Mouse (Mus musculus) lung, postnatal 14 days (tissue): Measurements from ENCODE around the gene Arpc3.
"Not testable (repeated sequence)": the region's sequence is repeated elsewhere in the genome, so short reads cannot be mapped to it uniquely, and the experiment has no call there.

Experiments used
- DNase-seq: peaks from one replicate; pipeline ENCODE4 v3.0.0; 2021

Gene Arpc3

DNA sequence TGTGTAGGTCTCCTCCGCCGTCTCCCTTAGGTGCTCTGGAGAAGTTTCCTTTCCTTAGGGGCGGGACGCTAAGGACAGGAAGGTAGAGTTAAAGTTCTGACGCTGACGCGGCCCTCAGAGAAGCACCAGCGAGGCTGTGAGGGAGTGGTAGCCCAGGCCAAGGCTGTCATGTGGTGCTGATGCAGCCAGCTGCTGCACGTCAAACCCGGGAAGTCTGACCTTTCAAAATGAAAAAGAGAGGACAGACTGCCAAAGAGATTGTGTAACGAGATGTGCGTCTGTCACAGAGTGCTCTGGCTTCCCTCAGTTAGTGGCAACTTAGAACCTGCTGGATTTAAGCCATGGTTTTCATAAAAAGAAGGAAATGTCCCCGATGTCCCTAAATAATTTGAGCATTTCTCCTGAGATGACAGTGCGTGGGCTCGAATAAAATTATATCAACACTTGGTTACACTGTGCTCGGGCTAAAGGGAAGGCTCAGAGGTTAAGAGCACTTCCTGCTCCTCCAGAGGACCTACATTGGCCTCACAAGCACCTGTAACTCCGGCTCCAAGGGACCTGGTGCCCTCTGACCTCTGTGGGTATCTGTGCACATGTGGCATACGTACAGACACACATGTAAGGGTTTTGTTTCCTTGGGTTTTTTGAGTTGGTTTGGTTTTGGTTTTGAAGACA, 9.1 kb downstream of the Arpc3 start:
- peak; percentile 64 for DNase-seq

DNA sequence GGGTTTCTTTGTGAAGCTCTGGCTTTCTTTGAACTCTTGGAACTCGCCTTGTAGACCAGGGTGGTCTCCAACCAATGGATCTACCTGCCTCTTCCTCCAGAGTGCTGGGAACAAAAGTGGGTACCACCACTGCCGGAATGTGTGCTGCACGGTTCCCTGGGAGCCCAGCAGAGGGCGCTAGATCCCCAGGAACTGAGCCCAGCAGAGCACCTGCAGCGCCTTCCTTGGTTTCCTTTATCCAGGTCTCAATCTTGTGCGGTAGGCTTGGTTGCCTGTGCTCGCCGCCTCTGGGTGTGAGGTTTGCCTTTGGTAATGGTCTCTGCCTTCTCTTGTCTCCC, 9.6 kb downstream of the Arpc3 start:
- peak; percentile 80 for DNase-seq

DNA sequence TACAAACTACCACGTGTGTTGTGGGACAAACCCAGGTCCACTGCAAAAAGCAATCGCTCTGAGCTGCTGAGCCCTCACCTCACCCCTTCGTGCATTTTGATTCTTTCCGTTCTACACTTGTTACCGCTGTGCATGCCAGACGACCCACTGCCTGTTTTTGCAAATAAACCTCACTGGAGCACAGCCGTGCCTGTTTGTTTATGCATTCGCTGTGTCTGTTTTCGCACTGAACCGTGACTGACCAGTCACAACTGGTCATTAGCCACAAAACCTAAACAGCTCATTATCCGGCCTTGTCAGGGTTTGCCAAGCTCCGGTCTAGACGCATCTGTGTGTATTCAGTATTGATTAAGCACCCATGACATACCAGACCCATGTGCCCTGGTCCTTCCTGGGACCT, 10.5 kb downstream of the Arpc3 start:
- DNase-seq, result no peak

GRCm38 (mm10) chr5:122402772-122403171, 11.1 kb downstream of the Arpc3 start:
- DNase-seq, result peak; percentile 34

- no peak for DNase-seq
Measured at GRCm38 (mm10) chr5:122403362-122403761, 11.7 kb downstream of the Arpc3 start.

- no peak for DNase-seq
Measured at GRCm38 (mm10) chr5:122405537-122405936, 13.9 kb downstream of the Arpc3 start.

- DNase-seq, result no peak
Measured at GRCm38 (mm10) chr5:122409692-122410645, 18.3 kb downstream of the Arpc3 start.

- no peak for DNase-seq
Measured at GRCm38 (mm10) chr5:122411892-122412291, 20.2 kb downstream of the Arpc3 start.

- peak; percentile 52 for DNase-seq
Measured at GRCm38 (mm10) chr5:122412826-122413225, 21.1 kb downstream of the Arpc3 start.

DNA sequence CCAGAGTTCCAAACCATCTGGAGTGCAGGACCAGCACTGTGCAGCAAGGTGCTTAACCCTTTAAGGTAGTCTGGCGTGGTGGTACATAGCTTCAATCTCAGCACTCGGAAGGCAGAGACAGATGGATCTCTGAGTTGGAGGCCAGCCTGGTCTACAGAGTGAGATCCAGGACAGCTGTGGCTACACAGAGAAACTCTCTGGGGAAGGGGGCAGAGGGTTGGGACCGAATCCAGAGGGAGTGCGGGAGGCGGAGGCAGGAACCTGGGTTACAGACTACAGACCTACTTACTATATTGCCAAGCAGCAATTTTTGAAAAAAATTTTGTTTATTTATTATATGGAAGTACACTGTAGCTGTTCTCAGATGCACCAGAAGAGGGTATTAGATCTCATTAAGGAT, 22.7 kb downstream of the Arpc3 start:
- no peak for DNase-seq

GRCm38 (mm10) chr5:122415465-122415864, 23.8 kb downstream of the Arpc3 start:
- DNase-seq, result no peak

DNA sequence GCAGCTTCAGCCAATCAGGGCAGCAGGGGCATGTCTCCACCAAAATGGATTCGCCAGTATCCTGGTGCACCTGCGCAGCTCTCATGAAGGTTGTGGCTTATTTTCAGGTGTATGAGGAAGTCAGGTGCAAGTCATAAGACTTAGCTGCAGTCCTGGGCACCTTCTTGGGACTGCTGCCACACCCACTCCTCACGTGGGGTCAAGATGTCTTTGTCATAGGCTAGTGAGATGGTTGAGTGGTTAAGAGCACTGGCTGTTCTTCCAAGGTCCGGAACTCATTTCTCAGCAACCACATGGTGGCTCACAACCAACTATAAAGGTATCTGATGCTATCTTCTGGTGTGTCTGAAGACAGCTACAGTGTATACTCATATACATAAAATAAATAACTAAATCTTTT, 29.0 kb downstream of the Arpc3 start:
- DNase-seq, result not testable (repeated sequence)

- DNase-seq, result no peak
Measured at GRCm38 (mm10) chr5:122421271-122422068, 29.8 kb downstream of the Arpc3 start, which contains the start of gene Anapc7. Gene Anapc7 (plus strand): TSS chr5:122421693.

DNA sequence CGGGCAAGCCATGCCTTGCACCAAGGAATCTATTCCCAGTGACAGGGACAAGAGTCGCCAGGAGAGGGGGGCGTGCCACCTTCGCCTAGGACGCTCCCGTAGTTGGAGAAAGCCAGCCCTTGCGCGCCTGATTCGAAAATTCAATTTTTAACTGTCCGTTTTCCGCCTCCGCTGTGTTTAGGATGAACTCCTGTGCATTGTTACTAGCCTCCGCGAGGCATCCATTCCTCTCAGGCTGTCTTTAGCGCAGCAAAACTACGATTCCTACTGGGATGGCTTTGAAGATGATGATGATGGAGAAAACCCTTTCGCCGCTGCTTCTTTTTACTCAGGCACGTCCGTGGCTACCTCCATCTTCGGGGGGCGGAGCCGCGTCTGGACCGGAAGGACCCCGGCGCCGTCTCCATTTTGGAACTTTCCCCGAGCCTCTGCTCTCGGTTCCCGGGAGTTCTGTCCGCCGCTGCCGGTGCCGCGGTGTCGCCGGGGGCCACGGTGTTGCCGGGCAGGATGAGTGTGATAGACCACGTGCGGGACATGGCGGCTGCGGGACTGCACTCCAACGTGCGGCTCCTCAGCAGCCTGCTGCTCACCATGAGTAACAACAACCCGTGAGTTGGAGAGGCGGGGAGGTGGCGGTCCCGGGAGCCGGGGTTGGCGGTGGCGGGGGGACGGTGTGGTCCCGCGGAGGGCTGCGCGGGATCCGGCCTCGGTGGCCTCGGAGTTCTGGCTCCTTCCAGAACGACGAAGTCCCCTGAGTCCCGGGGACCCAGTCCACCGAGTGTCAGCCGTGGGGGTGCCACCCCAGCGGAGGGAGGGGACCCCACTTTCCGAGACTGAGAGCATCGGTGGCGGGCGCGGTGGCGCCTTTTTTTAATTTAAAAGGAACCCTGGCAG, 30.6 kb downstream of the Arpc3 start:
- DNase-seq, result peak; percentile 92

DNA sequence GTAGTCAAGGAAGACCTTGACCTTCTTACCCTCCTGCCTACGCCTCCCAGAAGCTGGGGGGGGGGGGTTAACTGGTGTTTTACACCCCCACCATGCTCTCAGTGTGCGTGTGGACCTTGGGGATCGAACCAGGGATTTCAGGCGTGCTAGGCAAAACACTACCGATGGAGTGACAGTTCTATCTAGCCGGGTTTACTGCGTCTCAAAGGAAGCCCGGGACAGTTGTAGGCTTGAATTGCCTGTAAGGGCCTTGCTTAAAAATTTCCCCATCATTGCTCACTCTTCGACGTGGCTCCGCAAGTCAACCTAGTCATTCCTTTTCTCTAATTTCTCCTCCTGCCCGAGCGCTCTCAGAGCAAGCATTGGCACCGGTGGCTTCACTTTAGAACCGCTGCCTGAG, 31.4 kb downstream of the Arpc3 start:
- DNase-seq, result no peak

DNA sequence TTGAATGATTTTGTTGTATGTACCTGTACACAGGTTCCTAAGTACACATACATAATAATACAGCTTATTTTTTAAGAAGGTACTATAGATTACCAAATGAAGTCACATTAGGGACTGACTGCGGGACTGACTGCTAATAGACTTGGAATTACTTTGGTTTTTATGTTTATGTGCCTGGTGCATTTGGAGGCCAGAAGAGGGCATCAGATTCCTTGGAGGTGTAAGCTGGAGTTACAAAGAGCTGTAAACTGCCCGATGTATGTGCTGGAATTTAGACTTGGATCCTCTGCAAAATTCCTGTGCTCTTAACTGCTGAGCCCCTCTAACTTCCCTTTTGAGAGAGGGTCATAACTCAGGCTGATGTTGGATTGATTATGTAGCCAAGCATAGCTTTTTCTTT, 33.9 kb downstream of the Arpc3 start:
- no peak for DNase-seq

DNA sequence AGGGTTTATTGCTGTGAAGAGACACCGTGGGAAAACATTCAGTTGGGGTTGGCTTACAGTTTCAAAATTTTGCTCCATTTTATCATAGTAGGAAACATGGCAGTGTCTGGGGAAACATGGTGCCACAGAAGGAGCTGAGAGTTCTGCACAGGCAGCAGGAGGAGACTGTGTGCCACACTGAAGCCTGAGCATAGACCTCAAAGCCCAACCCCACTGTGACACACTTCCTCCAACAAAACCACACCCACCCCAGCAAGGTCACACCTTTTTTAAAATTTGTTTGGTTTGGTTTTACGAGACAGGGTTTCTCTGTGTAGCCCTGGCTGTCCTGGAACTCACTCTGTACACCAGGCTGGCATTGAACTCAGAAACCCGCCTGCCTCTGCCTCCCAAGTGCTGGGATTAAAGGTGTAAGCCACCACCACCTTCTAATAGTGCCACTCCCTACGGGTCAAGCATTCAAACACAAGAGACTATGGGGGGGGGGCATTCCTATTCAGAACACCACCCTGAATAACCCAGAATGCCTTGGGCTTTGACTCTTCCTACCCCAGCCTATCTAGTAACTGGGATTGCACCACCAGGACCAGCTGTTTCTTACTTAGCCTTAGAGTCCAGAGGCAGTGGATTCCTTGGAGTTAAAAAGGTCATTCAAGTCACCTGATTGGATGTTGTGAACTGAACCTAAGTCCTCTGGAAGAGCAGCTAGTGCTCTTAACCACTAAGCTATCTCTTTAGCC, 38.5 kb downstream of the Arpc3 start:
- DNase-seq, result no peak

DNA sequence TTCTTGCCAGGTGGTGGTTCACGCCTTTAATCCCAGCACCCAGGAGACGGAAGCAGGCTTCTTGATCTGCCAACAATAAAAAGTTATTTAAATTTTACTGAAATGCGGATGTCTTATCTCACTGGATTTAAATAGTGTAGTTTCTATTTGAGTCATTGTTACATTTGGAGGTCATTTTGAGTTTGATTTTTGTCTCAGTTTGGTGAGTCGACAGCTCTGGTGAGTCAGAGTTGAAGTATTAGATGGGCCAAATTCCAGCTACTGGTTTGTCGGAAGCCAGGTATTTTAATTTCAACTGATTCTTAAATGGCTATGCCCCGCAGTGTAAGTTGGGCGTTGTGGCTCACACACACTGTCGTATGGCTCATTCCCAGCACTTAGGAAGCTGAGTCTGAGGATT, 39.5 kb downstream of the Arpc3 start:
- no peak for DNase-seq

- no peak for DNase-seq
Measured at GRCm38 (mm10) chr5:122434541-122434940, 42.9 kb downstream of the Arpc3 start.

DNA sequence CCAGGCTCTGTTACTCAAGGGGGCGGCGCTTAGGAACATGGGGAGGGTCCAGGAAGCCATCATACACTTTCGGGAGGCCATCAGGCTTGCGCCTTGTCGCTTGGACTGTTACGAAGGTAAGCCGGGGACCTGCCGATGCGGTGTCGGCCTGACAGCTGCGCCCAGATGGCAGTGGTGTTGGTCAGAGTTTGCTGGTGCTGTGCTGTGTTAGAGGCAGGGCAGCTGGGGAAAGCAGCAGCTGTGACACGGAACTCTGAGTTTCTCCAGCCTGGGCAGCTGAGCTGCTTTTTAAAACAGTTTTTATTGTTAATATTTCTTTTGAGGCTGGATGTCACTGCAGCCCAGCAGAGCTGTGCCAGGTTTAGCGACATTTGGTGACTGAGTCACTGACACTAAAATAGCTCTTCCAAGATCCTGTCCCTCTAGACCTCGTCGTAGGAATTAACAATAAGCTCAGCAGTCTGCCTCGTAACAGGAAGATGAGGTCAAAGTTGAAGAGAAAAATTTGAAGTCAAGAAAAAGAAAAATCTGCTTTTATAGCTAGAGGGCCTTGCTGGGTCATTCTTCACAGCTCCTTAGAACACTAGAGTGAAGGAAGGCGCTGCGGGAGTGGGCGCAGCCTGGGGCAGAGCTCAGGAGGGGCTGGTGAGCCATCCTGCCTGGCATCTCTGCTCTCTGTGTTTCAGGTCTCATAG, 47.9 kb downstream of the Arpc3 start:
- peak; percentile 46 for DNase-seq

DNA sequence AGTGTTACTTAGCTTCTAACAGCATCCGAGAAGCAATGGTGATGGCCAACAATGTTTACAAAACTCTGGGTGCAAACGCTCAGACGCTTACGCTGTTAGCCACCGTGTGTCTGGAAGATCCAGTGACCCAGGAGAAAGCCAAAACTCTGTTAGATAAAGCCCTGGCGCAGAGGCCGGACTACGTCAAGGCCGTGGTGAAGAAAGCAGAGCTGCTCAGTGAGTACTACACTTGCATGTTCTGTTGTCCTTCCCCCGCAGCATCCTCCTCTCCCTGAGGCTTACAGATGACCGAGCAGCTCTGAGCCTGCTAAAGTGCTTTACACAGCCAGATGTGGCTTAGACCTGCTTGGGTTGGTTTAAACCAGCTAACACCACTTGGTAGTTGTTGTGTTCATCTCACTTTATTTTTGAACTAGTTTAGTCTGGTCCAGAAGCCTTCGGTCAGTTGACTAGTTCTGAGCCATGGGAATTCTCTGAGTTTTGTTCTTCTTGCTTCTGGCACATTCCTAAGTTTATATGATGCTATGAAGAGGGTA, 48.5 kb downstream of the Arpc3 start:
- DNase-seq, result peak; percentile 20
